Mouse (Mus musculus): ENCODE data around the gene Rtn4rl2. TPM values are rescaled to one million over a fixed set of nuclear protein-coding genes. Genes with fewer than 3 reads are reported as not detected.

The Rtn4rl2 gene
- polyA plus RNA-seq, 2 experiments = 1.5 to 4.5 TPM

- Histone ChIP-seq H3K9me3 (ENCODE audit: control insufficient read depth, low read length) (no peaks in the 10 kb centered on the region), H3K4me3 (replicated peaks; ENCODE audit: low read length) (0 out of 2 replicates have a peak overlapping the region, but pooled peaks have one; percentile 0), H3K27ac (replicated peaks; ENCODE audit: low read depth, low read length) (no peak overlapping the region), H3K36me3 (ENCODE audit: control insufficient read depth, insufficient read depth, low read length) (no peaks in the 10 kb centered on the region), H3K4me2 (replicated peaks; ENCODE audit: low read depth, low read length, severe bottlenecking) (peak overlapping the region; percentile 85; the same call in 1 of the 2 replicates), H3K27me3 (ENCODE audit: control insufficient read depth, insufficient read depth, low read length) (peaks cover 93% of the 10 kb centered on the region), H3K9ac (ENCODE audit: low read depth, low read length, severe bottlenecking) (no peak overlapping the region), H3K4me1 (ENCODE audit: control insufficient read depth, insufficient read depth, low read length) (peaks cover 9% of the 10 kb centered on the region)
- TF ChIP-seq POLR2A (IDR thresholded peaks at IDR 0.05; ENCODE audit: borderline replicate concordance, extremely low read depth, insufficient read depth, insufficient read length) = no peak
- WGBS = 8% methylated on average over 23 of the region's 23 CpGs
- DNase-seq (ENCODE audit: low spot score) (no peak), ATAC-seq (ENCODE audit: low FRiP score, low read depth) (no peak)
Measured at GRCm38 (mm10) chr2:84885084-84886055, 1.1 kb downstream of the Rtn4rl2 start.

DNA sequence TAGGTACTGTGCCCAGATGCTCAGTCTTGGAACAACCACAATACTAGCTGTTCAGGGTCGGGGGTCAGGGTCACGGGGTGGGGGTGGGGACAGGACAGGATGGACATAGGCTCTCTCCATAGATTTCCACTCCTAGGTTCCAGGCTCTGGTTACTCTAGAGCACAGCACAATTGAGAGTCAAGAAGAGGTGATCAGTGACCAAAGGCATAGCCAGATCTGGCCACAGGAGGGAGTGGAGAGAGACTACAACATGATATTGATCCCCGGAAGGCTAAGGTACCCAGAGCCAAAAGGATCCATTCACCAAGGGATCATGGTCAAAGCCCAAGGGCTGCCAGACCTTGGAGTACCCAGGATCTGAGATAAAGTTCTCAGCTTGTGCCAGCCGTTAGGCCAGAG is 1.9 kb downstream of the Rtn4rl2 start:
- Histone ChIP-seq H3K4me1 (ENCODE audit: control insufficient read depth, insufficient read depth, low read length) (peaks cover 8% of the 10 kb centered on the region), H3K27ac (replicated peaks; ENCODE audit: low read depth, low read length) (no peak overlapping the region), H3K9me3 (ENCODE audit: control insufficient read depth, low read length) (no peaks in the 10 kb centered on the region), H3K4me2 (replicated peaks; ENCODE audit: low read depth, low read length, severe bottlenecking) (no peak overlapping the region), H3K9ac (ENCODE audit: low read depth, low read length, severe bottlenecking) (no peak overlapping the region), H3K27me3 (ENCODE audit: control insufficient read depth, insufficient read depth, low read length) (peaks cover 93% of the 10 kb centered on the region), H3K36me3 (ENCODE audit: control insufficient read depth, insufficient read depth, low read length) (no peaks in the 10 kb centered on the region), H3K4me3 (replicated peaks; ENCODE audit: low read length) (no peak overlapping the region)
- TF ChIP-seq POLR2A (IDR thresholded peaks at IDR 0.05; ENCODE audit: borderline replicate concordance, extremely low read depth, insufficient read depth, insufficient read length) = no peak
- ATAC-seq (ENCODE audit: low FRiP score, low read depth) = no peak
- 48% methylated on average over 4 of the region's 4 CpGs for WGBS
- DNase-seq (ENCODE audit: low spot score) = no peak

DNA sequence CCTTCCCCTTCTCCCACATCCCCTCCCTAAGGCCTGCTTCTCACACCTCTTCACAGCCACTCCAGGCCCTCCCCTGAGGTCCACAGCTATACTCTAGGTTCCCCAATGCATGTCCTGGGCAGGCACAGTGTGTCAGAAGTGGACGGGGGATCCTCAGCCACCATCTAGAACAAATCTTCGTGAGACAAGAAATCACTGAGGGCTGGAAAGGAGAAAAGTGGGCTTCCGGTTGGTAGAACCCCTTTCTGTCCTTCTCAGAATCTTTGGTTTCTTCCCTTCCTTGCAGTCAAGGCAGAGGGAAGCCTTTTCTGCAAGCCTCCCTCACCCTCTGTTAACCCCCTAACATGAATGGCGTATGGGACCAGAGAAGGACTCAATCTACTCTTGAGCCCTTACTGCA is 2.6 kb downstream of the Rtn4rl2 start:
- no peak overlapping the region for H3K4me2 ChIP-seq (replicated peaks; ENCODE audit: low read depth, low read length, severe bottlenecking)
- H3K4me3 ChIP-seq (replicated peaks; ENCODE audit: low read length) = no peak overlapping the region
- H3K4me1 ChIP-seq (ENCODE audit: control insufficient read depth, insufficient read depth, low read length) = peaks cover 3% of the 10 kb centered on the region
- H3K9ac ChIP-seq (ENCODE audit: low read depth, low read length, severe bottlenecking) = no peak overlapping the region
- no peak for TF ChIP-seq POLR2A (IDR thresholded peaks at IDR 0.05; ENCODE audit: borderline replicate concordance, extremely low read depth, insufficient read depth, insufficient read length)
- H3K9me3 ChIP-seq (ENCODE audit: control insufficient read depth, low read length) = no peaks in the 10 kb centered on the region
- WGBS = 58% methylated on average over 4 of the region's 4 CpGs
- ATAC-seq (ENCODE audit: low FRiP score, low read depth) (no peak), DNase-seq (ENCODE audit: low spot score) (no peak)
- H3K27me3 ChIP-seq (ENCODE audit: control insufficient read depth, insufficient read depth, low read length) = peaks cover 87% of the 10 kb centered on the region
- no peak overlapping the region for H3K27ac ChIP-seq (replicated peaks; ENCODE audit: low read depth, low read length)
- no peaks in the 10 kb centered on the region for H3K36me3 ChIP-seq (ENCODE audit: control insufficient read depth, insufficient read depth, low read length)

GRCm38 (mm10) chr2:84883530-84883929 is 3.0 kb downstream of the Rtn4rl2 start:
- Histone ChIP-seq H3K9ac (ENCODE audit: low read depth, low read length, severe bottlenecking) (no peak overlapping the region), H3K4me3 (replicated peaks; ENCODE audit: low read length) (no peak overlapping the region), H3K27me3 (ENCODE audit: control insufficient read depth, insufficient read depth, low read length) (peaks cover 83% of the 10 kb centered on the region), H3K9me3 (ENCODE audit: control insufficient read depth, low read length) (no peaks in the 10 kb centered on the region), H3K36me3 (ENCODE audit: control insufficient read depth, insufficient read depth, low read length) (no peaks in the 10 kb centered on the region), H3K4me2 (replicated peaks; ENCODE audit: low read depth, low read length, severe bottlenecking) (peak overlapping the region; percentile 25), H3K4me1 (ENCODE audit: control insufficient read depth, insufficient read depth, low read length) (no peaks in the 10 kb centered on the region; the same call in 1 of the 2 replicates), H3K27ac (replicated peaks; ENCODE audit: low read depth, low read length) (no peak overlapping the region)
- 3% methylated on average over 11 of the region's 11 CpGs for WGBS
- DNase-seq (ENCODE audit: low spot score) (no peak), ATAC-seq (ENCODE audit: low FRiP score, low read depth) (no peak)
- TF ChIP-seq POLR2A (IDR thresholded peaks at IDR 0.05; ENCODE audit: borderline replicate concordance, extremely low read depth, insufficient read depth, insufficient read length) = no peak

DNA sequence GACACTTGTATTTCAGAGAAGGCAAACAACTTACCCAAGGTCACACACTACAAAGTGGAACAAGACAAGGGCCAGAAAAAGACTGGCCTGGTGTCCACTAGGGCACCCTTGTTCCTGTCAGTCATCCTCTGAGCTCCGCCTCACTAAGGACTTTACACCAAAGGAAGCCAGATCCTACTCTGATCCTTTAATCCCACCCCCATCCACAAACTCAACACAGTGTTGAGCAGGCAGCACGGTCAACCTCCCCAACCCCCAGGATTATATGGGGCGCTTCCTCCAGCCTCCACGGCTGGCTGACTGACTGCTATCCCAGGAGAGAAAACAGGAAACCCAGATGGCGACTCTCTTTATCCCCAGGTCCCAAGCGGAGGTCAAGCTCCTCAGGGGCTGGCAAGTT is 3.4 kb downstream of the Rtn4rl2 start:
- Histone ChIP-seq H3K9me3 (ENCODE audit: control insufficient read depth, low read length) (no peaks in the 10 kb centered on the region), H3K4me2 (replicated peaks; ENCODE audit: low read depth, low read length, severe bottlenecking) (peak overlapping the region; percentile 25), H3K4me3 (replicated peaks; ENCODE audit: low read length) (peak overlapping the region; percentile 13; the same call in 1 of the 2 replicates), H3K9ac (ENCODE audit: low read depth, low read length, severe bottlenecking) (no peak overlapping the region), H3K36me3 (ENCODE audit: control insufficient read depth, insufficient read depth, low read length) (no peaks in the 10 kb centered on the region), H3K4me1 (ENCODE audit: control insufficient read depth, insufficient read depth, low read length) (no peaks in the 10 kb centered on the region; the same call in 1 of the 2 replicates), H3K27me3 (ENCODE audit: control insufficient read depth, insufficient read depth, low read length) (peaks cover 79% of the 10 kb centered on the region), H3K27ac (replicated peaks; ENCODE audit: low read depth, low read length) (no peak overlapping the region)
- WGBS = 8% methylated on average over 6 of the region's 6 CpGs
- no peak for TF ChIP-seq POLR2A (IDR thresholded peaks at IDR 0.05; ENCODE audit: borderline replicate concordance, extremely low read depth, insufficient read depth, insufficient read length)
- DNase-seq (ENCODE audit: low spot score) (no peak), ATAC-seq (ENCODE audit: low FRiP score, low read depth) (no peak)
